9 mouse cellular contexts compared by ENCODE assay signal in the genomic region with DNA sequence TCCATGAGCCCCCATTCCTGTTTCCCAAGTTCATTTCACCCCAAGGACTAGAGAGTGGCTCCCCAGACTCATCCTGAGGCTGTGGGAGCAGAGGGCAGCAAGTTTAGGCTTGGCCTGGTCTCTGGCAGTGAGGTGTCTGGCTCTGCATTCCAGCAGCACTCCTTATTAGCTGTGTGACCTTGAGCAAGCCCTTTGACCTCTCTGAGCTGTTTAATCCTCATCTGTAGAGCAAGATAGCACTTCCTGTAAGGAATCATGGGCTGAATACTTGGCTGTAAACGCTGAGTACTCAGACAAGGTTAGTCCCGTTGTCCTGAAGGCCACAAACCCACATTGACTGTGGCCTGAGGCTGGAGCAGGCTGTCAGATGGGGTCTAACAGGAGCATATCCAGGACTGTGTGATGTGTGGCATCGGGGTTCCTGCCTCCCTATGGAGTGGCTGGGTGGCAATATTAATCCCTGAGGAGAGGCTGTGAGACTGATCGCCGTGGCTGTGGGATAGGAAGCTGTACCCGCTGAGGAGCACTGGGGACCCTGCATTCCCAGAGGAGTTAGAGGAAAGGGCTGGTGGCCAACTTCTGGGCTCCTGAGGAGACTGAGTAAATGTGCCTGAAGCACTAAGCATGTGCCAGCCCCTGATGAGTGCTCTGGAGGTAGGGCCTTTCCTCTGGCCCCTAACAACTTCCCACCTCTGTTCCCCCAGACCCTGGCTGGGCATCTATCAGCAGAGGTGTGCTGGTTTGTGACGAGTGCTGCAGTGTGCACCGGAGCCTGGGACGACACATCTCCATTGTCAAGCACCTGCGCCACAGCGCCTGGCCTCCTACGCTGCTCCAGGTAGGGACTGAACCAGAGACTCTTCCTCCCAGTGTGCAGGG. TPM values are rescaled to one million over a fixed set of nuclear protein-coding genes. Genes with fewer than 3 reads are reported as not detected.
DNase-seq lines count a peak whose midpoint lies in the region; ATAC-seq and TF ChIP-seq lines count a peak whose summit lies in the region.
"Had no signal": no experiment of that assay in that cellular context is flagged by ENCODE, and none has a peak within 500 bp of the region (broad histone marks: within the 10 kb centered on the region; RNA-seq: fewer than 3 reads in every experiment).

No protein-coding gene starts in this region.

- peaks cover 46% of the 10 kb centered on the region for H3K36me3 ChIP-seq in heart, embryonic 10.5 days
- H3K36me3 ChIP-seq in spleen, adult 2 months (ENCODE audit: control insufficient read depth, insufficient read depth, low read length): peaks cover 4% of the 10 kb centered on the region
- peaks cover 33% of the 10 kb centered on the region for H3K36me3 ChIP-seq in kidney, postnatal 0 days (ENCODE audit: insufficient read depth, low read length)

- H3K9me3 ChIP-seq in heart, embryonic 10.5 days: no peaks in the 10 kb centered on the region
- no peaks in the 10 kb centered on the region for H3K9me3 ChIP-seq in kidney, postnatal 0 days (replicated peaks; ENCODE audit: low read length)
- H3K9me3 ChIP-seq: stomach, embryonic 15.5 days had no signal

- H3K4me1 ChIP-seq in heart, embryonic 10.5 days: peaks cover 73% of the 10 kb centered on the region
- peaks cover 10% of the 10 kb centered on the region; the same call in 1 of the 2 replicates for H3K4me1 ChIP-seq in spleen, adult 2 months (ENCODE audit: control insufficient read depth, insufficient read depth, insufficient read length)
- H3K4me1 ChIP-seq in kidney, postnatal 0 days (replicated peaks; ENCODE audit: insufficient read depth, low read length): peaks cover 31% of the 10 kb centered on the region

- H3K9ac ChIP-seq in kidney, postnatal 0 days (ENCODE audit: low read depth, low read length): no peak overlapping the region
- H3K9ac ChIP-seq: stomach, embryonic 15.5 days had no signal

- H3K4me3 ChIP-seq in heart, embryonic 10.5 days: peak overlapping the region; percentile 37
- no peak overlapping the region for H3K4me3 ChIP-seq in spleen, adult 2 months (ENCODE audit: extremely low read depth, insufficient read depth, insufficient read length)
- no peak overlapping the region for H3K4me3 ChIP-seq in kidney, postnatal 0 days (replicated peaks; ENCODE audit: low read depth, low read length)
- H3K4me3 ChIP-seq: stomach, embryonic 15.5 days had no signal

- no peak for TF ChIP-seq CTCF in spleen, adult 2 months (IDR thresholded peaks at IDR 0.05; ENCODE audit: extremely low read depth, insufficient read depth, insufficient read length, insufficient replicate concordance)
- no peak for TF ChIP-seq CTCF in kidney, postnatal 0 days (IDR thresholded peaks at IDR 0.05; ENCODE audit: low read depth)

- ATAC-seq in kidney, postnatal 0 days (replicated peaks; ENCODE audit: low FRiP score, low read depth): no peak

- no peak for DNase-seq in heart, embryonic 10.5 days (ENCODE audit: low spot score)
- no peak for DNase-seq in heart, postnatal 25 days (ENCODE audit: low spot score)
- no peak for DNase-seq in spleen, adult 2 months (ENCODE audit: low read depth in 1 of 2, low spot score in 2 of 2)
- DNase-seq in spleen, adult 18-20 months: no peak
- no peak for DNase-seq in kidney, postnatal 0 days (ENCODE audit: low spot score)
- DNase-seq in urinary bladder, postnatal 36 days (ENCODE audit: low spot score in 2 of 2): no peak
- no peak for DNase-seq in layer of hippocampus, postnatal 10 days (ENCODE audit: low spot score in 2 of 2)
- DNase-seq in spleen, postnatal 4 days (ENCODE audit: low spot score in 2 of 2): no peak

- intact Hi-C loops in heart, postnatal 25 days (cut with DNase I): no loop called here

- no peaks in the 10 kb centered on the region for H3K27me3 ChIP-seq in heart, embryonic 10.5 days (ENCODE audit: insufficient read depth, poor library complexity, severe bottlenecking)
- H3K27me3 ChIP-seq in spleen, adult 2 months (ENCODE audit: control insufficient read depth, insufficient read depth, low read length): no peaks in the 10 kb centered on the region
- no peaks in the 10 kb centered on the region for H3K27me3 ChIP-seq in kidney, postnatal 0 days (ENCODE audit: insufficient read depth, low read length)
- H3K27me3 ChIP-seq: stomach, embryonic 15.5 days had no signal

- no peak for TF ChIP-seq POLR2A in spleen, adult 2 months (IDR thresholded peaks at IDR 0.05; ENCODE audit: low read depth, low read length)

- 73% methylated on average over 12 of the region's 12 CpGs for WGBS in heart, embryonic 10.5 days
- 85% methylated on average over 12 of the region's 12 CpGs for WGBS in spleen, adult 2 months
- 81% methylated on average over 12 of the region's 12 CpGs for WGBS in kidney, postnatal 0 days

- H3K4me2 ChIP-seq in kidney, postnatal 0 days (ENCODE audit: low read length): no peak overlapping the region
- H3K4me2 ChIP-seq: stomach, embryonic 15.5 days had no signal

- peak overlapping the region; percentile 88 for H3K27ac ChIP-seq in heart, embryonic 10.5 days
- H3K27ac ChIP-seq in spleen, adult 2 months (ENCODE audit: insufficient read depth, low read length): peak overlapping the region; percentile 5; the same call in 1 of the 2 replicates
- peak overlapping the region; percentile 87 for H3K27ac ChIP-seq in kidney, postnatal 0 days

RNA-seq across cellular contexts. Expression of a gene that starts 5.1 kb away (rescaled TPM):
- 9.0 and 11.9 TPM in 2 replicates for polyA plus RNA-seq in heart, embryonic 10.5 days (2016; fragmentation: Nextera tagmentation; extraction: Ambion mirVana)
- total RNA-seq in heart, postnatal 25 days (2021): 10 to 100 TPM; 51.3 TPM
- polyA plus RNA-seq in spleen, adult 2 months (2012; rRNA removed): 36.2 and 44.3 TPM in 2 replicates
- polyA plus RNA-seq in kidney, postnatal 0 days (2015; fragmentation: Nextera tagmentation; extraction: Ambion mirVana): 10.9 and 11.3 TPM in 2 replicates
- total RNA-seq in layer of hippocampus, postnatal 10 days (2021): 100 to 1,000 TPM; 151 to 166 TPM

RNA-seq across cellular contexts. Expression of a gene that starts 9.0 kb away (rescaled TPM):
- polyA plus RNA-seq in heart, embryonic 10.5 days (2016; fragmentation: Nextera tagmentation; extraction: Ambion mirVana): 2.5 and 3.5 TPM in 2 replicates
- total RNA-seq in heart, postnatal 25 days (2021): 10 to 100 TPM; 10.7 to 11.7 TPM
- 8.9 and 10.6 TPM in 2 replicates for polyA plus RNA-seq in spleen, adult 2 months (2012; rRNA removed)
- 5.8 and 6.4 TPM in 2 replicates for polyA plus RNA-seq in kidney, postnatal 0 days (2015; fragmentation: Nextera tagmentation; extraction: Ambion mirVana)
- total RNA-seq in layer of hippocampus, postnatal 10 days (2021): 100 to 1,000 TPM; 149 to 153 TPM

RNA-seq across cellular contexts. Expression of a gene that starts 16.4 kb away (rescaled TPM):
- 1.6 and 1.9 TPM in 2 replicates for polyA plus RNA-seq in heart, embryonic 10.5 days (2016; fragmentation: Nextera tagmentation; extraction: Ambion mirVana)
- 1 to 10 TPM; 1.9 to 2.0 TPM for total RNA-seq in heart, postnatal 25 days (2021)
- 4.1 and 6.5 TPM in 2 replicates for polyA plus RNA-seq in spleen, adult 2 months (2012; rRNA removed)
- 1.9 and 2.2 TPM in 2 replicates for polyA plus RNA-seq in kidney, postnatal 0 days (2015; fragmentation: Nextera tagmentation; extraction: Ambion mirVana)
- total RNA-seq in layer of hippocampus, postnatal 10 days (2021): 1 to 10 TPM; 1.1 to 1.2 TPM

RNA-seq across cellular contexts. Expression of a gene that starts 17.3 kb away (rescaled TPM):
- polyA plus RNA-seq in heart, embryonic 10.5 days (2016; fragmentation: Nextera tagmentation; extraction: Ambion mirVana): 25.2 and 30.2 TPM in 2 replicates
- total RNA-seq in heart, postnatal 25 days (2021): 1 to 10 TPM; 8.4 to 9.6 TPM
- 16.6 and 18.7 TPM in 2 replicates for polyA plus RNA-seq in spleen, adult 2 months (2012; rRNA removed)
- polyA plus RNA-seq in kidney, postnatal 0 days (2015; fragmentation: Nextera tagmentation; extraction: Ambion mirVana): 34.8 and 36.0 TPM in 2 replicates
- 1 to 10 TPM; 6.5 to 7.9 TPM for total RNA-seq in layer of hippocampus, postnatal 10 days (2021)

RNA-seq across cellular contexts. Expression of a gene that starts 20.5 kb away (rescaled TPM):
- polyA plus RNA-seq in heart, embryonic 10.5 days (2016; fragmentation: Nextera tagmentation; extraction: Ambion mirVana): 0.11 TPM in 1 of 2 replicates, not detected in the other
- not detected for total RNA-seq in heart, postnatal 25 days (2021)
- polyA plus RNA-seq in spleen, adult 2 months (2012; rRNA removed): 0.16 and 0.50 TPM in 2 replicates
- polyA plus RNA-seq in kidney, postnatal 0 days (2015; fragmentation: Nextera tagmentation; extraction: Ambion mirVana): not detected in 2 replicates
- total RNA-seq in layer of hippocampus, postnatal 10 days (2021): not detected

Comparison
In these comparisons a context has a peak if more than half of its experiments do, and no peak if none do; other contexts are left out.
1. H3K27ac ChIP-seq: peak in every context shown above with its lines; median percentile 88 in heart, embryonic 10.5 days; 87 in kidney, postnatal 0 days; 5 in spleen, adult 2 months.